Mouse (Mus musculus): ENCODE data around the gene Rad9b. TPM values are rescaled to one million over a fixed set of nuclear protein-coding genes. Genes with fewer than 3 reads are reported as not detected.
"Not testable (repeated sequence)": the region's sequence is repeated elsewhere in the genome, so short reads cannot be mapped to it uniquely, and the experiment has no call there.

Rad9b gene
- total RNA-seq, 2 experiments from 2014 or later = 3.9 to 4.1 TPM

DNA sequence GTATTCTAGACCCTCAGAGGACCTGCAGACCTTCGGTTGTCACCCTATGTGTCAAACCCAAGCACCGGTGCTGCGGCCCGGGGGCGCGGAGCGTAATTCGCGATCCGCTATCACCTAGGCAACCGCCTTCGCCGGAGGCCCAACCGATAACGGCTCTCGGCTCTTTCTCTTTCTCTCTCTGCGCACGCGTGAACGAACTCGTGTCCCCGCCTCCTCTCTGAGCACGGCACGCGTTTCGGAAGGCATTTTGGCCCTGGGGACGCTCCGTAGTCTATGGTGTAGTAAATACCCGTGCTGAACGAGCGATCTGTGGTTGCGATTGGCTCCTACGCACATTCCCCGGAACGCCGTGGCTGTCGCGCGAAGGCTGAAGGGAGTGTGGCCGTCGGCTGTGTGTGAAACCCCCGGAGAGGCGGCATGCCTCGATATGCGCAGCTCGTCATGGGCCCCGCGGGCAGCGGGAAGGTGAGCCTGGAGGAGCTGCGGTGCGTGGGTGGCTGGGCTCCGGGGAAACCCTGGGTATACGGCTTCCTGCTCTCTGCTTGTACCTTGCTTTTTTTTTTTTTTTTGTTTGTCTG is 18.2 kb upstream of the Rad9b start, which contains the start of gene Fam216a:
Gene Fam216a, minus strand, starts transcription at position 173 of the 578 bp plus-strand sequence.
- peak; percentile 99 to 100 for DNase-seq (ENCODE audit: low spot score in 2 of 2)

DNA sequence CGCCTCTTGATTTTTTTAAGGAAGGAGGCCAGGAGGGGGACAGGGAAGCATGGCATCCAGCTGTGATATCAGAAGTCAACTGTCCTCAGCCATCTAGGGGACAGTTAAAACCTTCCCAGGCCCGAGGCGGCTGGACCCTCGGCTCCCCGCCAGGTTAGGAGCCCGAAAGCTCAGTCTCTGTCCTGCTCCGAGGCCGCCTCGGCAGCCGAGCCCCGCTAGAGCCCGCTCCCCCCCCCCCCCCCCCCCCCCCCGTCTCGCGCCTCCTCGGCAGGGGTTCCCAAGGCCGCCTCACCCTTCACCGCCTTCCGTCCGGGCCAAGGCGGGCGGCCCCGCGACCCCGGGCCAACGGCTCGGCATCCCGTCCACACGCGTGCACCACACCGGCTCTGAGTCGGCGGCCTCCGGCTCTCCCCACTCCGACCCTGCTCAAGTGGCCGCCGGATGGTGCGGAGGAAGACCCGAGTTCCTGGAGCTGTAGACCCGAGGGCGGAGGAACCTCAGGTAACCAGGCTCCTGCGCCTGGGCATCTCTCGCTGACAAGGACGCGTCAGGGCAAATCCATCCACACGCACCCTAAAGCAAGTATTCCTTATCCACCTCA is 17.7 kb upstream of the Rad9b start, which contains the start of gene Gpn3:
Gene Gpn3, plus strand, starts transcription at position 286 of the 601 bp plus-strand sequence.
- DNase-seq (ENCODE audit: low spot score in 2 of 2) = no peak

DNA sequence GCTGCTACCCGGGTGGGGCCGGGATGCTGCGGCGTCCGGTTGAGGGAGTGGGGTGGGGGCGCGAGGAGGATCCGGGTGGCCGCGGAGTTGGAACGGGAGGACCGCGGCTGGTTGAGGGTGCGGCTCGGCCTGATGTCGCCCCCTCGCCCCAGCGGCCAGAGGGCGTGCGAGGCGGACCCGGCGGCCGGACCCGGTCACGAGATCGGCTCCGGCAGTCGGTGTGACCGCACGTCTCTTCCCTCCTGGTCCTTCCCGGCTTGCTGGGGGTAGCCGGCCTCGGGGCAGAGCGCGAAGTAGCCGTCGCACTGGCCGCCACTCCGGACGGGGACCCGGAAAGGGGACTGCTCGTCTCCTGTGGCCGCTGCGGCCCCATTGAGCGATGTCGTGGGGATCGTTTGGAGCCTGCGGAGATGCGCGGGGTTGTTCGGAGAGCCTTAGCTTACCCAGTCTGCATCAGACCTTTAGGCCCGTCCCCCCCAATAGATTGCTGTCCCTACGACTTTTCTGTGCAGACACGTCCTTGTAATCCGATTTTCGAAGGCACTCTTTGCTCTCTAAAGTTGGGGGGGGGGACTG is 547 bp upstream of the Rad9b start:
- no peak for DNase-seq (ENCODE audit: low spot score in 2 of 2)

DNA sequence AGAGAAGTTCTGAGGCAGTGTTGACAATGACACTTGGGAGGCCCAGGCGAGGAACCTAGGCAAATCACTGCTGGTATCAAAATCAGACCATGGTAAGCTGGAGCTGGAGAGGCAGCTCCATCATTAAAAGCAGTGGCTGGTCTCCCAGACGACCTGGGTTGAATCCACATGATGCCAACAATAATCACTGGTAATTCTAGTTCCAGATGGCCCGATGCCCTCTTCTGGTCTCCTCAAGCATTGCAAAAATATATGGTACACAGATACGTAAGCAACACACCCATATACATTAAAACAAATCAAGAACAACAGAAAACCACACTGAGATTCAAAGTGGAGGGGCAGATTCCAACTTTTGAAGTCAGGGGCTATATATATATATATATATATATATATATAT is 8.3 kb downstream of the Rad9b start:
- no peak for DNase-seq (ENCODE audit: low spot score in 2 of 2)

DNA sequence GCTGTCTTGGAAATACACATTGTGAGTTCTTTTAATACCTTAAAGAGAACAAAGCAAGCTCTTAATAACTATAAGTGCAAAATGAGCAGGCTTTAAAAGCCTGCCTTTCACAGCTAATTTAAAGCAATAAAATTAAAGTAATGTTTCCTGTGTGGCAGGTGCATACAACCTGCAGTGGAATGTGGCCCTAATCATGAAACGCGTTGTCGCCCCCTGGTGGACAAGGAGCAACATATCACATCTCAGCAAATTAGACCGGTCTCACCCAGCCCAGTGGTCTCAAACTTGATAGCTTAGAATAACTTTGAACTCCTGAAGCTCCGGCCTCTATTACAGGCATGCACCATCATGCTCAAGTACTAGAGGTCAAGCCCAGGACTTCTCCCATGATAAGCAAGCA is 9.8 kb downstream of the Rad9b start:
- peak; percentile 58 to 76 for DNase-seq (ENCODE audit: low spot score in 2 of 2)

DNA sequence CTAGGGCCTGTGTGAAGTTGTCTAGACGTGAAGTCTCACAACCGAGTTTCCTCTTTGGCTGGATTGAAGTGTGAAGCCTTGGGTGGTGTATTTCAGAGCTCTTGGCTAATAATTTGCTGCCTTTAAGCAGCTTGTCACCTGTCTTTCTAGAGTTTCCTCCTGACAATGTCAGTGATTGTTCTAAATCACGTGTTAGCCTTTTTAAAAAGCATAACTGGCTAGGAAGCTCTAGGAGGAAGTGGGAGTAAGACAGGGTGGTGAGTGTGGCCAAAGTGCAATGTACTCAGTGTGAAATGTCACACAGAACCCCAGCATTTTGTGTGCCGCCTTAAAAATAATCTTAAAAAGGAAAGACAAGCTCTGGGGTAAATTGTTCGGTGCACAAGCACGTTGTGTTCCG is 10.3 kb downstream of the Rad9b start:
- DNase-seq (ENCODE audit: low spot score in 2 of 2) = no peak

DNA sequence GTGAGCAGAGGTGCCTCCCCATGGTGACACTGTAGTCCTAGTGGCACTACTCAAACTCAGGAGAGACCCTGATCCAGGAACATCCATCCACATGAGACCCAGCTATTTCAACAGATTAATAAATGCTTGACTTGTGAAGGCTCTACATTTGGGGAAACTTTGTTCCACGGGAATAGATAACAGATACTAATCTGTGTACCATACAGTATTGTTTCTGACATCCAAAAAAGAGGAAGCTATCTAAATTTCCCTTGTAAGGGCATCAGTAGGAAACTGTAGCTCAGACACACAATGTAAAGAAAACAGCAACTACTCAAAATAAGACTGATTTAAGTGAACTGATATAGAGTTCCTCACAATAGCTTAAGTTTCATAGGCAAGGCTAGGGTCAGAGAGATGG is 11.2 kb downstream of the Rad9b start:
- DNase-seq (ENCODE audit: low spot score in 2 of 2) = no peak

DNA sequence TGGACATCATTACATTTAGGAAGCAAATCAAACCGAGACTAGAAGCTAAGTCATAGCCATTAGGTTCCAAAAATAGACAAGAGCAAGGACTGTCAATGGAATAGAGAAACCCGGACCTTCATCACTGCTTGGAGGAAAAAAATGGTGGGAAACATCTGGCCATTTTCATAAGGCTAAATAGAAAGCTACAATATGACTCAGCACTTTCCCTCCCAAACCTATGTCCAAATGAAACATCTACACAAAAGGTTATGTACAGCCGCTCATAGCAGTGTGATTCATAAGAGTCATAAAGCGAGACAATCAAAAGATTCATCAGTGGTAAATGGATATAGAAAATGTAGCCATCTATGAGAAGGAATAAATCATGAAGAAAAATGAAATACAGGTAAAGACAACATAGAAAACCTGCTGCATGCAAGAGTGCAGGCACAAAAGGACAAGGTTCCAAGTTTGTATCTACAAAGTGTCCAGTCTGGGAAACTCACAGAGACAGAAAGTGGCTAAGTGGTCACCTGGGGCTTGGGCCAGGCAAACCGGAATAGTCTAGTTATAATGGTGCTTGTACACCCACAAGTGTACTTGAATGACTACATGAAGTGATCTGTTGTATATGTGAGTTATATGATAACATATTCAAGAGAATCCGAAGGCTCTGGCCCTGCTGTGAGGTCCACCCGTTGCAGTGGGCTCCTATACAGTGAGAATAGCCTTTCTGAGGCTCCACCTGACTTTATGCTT is 17.3 kb downstream of the Rad9b start:
- DNase-seq (ENCODE audit: low spot score in 2 of 2) = no peak

DNA sequence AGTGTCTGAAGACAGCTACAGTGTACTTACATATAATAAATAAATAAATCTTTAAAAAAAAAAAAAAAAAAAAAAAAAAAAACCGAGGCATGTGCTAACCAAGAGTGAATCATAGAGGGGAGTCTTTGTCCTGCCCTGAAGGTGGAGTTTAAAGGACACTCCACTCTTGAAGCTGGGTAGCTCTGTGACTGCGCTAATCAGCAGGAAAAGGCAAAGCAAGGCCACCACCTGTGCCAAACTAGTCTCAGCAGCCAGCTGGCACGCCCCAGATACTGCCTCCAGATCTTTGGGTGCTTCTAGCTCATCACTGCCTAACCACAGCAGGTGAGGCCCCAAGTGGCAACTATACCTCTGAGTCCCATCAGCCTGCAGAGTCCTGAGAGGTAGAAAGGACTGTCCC is 19.4 kb downstream of the Rad9b start:
- DNase-seq (ENCODE audit: low spot score in 2 of 2) = no peak

DNA sequence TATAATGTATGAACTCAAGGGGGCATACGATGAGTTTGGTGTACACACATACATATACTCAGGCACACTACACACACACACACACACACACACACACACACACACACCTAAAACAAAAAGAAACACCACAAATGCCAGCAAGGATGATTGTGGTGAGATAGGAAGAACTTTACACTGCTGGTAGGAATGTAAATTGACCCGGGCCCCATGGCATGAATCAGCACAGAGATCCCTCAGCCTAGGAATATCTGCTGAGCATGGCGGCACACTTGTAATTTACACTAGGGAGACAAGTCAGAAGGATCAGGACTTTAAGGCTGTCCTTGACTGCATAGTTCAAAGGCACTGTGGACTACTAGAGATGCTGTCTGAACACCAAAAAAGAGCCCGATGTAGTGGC is 23.8 kb downstream of the Rad9b start:
- DNase-seq (ENCODE audit: low spot score in 2 of 2) = no peak

DNA sequence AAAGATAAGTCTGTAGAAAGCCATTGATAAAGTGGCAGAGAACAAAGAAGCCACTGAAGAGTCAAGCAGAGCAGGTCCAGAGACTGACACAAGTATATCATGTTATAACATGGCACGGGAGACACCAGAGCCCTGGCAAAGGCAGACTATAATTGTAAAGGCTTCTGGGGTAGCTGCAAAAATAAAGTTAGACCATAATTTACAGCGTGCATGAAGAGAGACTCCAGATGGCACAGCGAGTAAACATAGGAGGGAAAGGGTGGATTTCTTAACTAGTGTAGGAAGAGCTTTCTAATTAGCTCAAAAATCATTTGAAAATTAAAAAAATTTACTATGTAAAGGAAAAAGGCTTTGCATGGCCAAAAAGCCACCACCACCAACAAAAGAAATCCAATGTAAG is 26.8 kb downstream of the Rad9b start:
- DNase-seq (ENCODE audit: low spot score in 2 of 2) = no peak

DNA sequence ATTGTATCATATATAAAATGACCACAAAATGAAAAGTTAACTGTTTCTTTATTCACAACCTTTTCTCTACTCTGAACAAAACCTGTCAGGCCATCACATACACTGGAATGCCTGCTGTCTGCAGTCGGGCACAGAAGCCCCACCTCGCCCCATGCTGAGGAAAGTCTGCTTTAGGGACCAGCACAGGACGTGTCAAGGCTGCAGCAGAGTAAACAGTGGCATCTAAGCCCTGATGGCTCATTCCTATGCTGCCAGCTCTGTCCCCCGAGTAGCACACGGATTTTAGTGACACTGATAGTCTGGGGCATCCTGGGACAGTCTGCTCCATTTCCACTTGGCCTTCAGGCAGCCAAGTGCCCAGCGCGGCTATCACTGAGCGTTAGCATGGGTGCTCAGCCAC is 28.6 kb downstream of the Rad9b start:
- no peak for DNase-seq (ENCODE audit: low spot score in 2 of 2)

DNA sequence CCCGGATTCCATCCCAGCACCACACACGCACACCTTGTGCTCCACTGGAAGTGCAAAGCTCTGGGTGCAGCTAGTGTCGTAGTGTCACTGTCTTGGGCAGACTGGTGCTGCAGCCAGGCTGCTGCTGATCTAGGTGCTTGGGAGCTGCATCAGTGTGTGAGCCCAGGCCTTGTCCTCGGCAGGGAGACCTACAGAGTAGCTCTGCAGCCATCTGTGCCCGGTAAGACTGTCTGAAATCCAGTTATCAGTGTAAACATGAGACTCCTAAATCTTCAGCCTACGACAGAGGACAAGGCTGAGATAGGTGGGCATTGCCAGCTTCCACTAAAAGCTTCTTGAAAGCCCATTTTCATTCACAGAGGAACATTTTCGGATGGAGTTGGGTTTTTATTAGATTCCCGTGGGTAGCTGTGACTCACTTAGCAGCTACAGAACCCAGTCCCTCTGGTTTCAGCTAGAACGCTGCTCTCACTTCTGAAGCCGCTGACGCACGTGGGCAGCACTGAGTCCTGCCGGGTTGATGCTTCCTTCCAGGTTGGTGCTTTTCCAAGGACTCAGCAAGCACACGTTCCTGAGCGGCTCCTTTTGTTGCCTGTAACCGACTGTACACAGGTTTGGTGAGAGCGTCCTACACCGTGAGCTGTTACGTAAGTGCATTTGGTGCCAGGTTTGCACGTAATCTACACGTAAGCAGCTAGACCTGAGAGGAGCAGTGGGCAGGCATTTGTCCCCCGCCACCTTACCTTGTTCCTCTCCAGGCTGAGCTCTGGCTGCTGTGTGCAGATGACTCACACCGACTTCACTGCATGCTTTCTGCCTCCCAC is 29.2 kb downstream of the Rad9b start:
- DNase-seq (ENCODE audit: low spot score in 2 of 2) = peak; percentile 51 to 69

DNA sequence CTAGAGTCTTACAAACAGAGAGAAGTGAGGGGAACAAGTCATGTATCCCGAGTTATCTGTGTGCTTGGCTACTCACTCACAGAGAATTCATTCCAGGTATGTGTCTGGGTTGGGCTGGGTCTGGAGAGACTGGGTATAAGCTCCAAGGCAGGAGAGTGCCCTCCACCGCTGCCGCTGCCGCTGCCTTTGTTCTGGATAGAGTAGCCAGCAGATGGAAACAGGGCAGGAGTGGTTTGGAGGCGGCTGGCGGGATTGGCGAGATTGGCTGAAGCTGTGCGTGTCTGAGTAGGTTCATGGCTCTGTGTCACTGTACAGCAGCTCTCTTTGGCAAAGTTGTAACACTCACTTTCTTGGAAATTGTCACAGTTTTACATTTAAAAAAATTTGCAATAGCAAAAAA is 30.5 kb downstream of the Rad9b start:
- DNase-seq (ENCODE audit: low spot score in 2 of 2) = no peak

DNA sequence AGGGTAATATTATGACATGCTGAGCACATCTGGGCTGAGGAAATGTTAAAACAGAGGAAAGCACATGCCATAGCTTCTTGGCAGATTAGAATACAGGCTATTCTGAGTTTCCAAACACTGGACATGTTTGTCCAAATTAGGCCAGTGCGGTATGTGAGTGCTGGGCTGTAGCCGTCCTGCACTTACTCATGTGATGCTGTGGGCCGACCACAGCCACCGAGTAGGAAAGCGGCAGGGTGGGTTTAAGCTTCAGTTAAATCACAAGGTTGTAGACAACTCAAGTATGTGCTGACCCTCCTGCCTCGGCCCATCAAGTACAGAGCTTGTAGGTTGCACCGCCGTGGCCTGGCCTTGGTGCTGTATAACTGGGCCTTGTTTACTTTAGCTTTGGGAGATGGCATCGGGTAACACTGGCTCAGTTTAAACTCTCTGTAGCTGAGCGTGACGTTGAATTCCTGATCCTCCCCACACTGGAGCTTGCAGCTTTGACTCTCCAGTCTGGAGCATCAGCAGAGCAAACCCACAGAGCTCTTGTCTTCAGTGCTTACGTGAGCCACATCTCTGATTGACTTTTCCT is 33.7 kb downstream of the Rad9b start:
- DNase-seq (ENCODE audit: low spot score in 2 of 2) = no peak

DNA sequence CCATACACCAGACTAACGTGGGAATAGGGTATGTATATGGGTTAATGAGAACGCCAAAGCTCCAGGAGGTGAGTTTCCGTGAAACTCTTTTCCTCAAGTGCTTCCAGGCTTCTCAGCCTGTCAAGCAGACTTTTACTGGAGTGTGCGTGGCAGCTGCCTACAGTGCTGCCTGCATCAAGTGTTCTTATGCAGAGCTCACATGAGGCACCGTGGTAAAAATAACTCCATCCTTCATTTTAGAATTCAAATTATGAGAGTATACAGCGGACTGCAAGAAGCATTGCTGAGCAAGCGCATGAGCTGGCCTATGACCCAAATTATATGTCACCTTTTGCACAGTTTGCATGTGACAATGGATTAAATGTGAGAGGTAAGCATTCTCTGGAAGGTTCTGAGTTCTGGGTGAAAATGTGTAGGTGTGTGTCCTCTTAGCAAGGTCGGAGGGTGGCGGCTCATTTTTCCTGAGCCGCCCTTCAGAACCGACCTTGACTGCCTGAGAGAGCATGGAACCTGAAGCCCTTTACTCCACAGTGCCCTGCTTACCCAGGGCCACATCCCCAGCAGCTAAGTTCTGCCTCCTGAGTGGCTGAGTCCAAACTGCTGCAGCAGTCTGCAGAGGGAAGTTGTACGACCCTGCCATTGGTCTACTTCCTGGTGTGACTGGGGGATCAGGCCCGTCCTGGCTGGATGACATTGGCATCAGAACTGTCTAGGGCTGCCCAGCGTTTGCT is 34.4 kb downstream of the Rad9b start:
- DNase-seq (ENCODE audit: low spot score in 2 of 2) = no peak

DNA sequence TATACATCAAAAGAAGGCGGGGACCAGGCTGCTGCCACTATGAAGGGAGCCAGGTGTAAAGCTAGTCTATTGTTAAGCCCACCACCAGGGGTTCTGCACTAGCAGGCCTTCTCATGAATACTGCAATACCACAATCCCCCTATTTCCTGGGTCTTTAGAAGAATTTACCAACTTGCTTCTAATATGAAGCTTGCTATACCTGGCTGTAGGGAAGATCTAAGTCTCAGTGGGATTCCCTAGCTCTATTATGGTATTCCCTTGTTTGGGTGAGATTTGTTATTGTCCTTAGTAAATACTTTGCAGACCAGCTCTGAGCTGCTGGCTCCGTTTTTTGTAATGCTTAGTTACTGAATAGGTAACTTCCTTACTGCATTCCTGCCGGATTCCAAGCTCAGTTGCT is 35.1 kb downstream of the Rad9b start:
- DNase-seq (ENCODE audit: low spot score in 2 of 2) = not testable (repeated sequence)

DNA sequence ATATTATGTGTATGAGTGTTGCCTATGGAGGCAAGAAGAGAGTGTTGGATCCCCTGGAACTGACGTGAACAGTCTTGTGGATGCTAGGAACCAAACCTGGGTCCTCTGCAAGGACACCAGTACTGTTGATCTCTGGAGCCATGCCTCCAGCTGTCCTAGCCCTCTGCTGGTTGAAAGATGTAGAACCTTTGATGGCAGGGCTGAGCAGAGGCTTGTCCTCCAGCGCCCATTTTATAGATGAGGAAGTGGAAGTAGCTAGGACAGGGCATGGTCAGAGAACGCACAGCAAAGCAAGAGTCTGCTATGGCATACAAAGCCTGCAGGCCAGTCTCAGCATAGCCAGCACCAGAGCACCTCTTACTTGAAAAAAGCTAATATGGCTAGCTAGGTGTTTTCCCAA is 35.9 kb downstream of the Rad9b start:
- DNase-seq (ENCODE audit: low spot score in 2 of 2) = no peak

DNA sequence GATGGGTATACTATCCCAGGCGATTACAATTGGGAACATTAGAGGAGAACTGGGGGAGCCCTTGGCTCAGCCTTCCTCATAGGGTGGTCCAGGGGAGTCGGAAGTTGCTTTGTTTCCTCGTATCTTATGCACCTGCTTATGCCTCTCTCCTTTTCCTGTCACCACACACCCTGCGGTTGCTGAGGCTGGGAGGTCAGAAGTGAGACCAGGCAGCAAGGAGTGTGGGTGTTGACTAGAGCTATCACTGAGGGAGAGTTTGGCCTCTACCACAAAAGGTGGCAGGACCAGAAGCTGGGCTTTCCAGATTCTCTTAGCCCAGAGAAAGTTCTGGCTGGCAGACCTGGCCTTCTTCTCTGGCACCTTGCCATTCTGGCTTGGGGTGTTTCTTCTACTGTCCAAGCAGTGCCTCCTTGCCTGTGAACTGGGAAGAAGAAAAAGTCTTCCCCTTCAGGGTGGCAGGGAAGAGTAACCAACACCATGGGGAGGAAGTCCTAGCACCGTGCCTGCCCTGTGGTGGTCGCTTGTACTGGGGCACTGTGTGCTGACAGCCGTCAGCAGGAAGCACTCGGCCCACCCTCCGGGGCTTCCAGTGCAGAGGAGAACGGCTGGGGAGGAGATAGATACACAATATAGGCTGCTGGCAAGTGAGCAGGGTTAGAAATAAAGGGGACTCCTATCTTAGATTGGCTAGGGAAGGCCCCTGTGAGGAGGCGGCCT is 36.5 kb downstream of the Rad9b start:
- DNase-seq (ENCODE audit: low spot score in 2 of 2) = peak in 1 of 2 experiments; percentile 63

Measured in layer of hippocampus, postnatal 14 days (tissue).